Mouse (Mus musculus) midbrain, embryonic 13.5 days (tissue): Measurements from ENCODE around the gene D1Ertd622e. TPM values are rescaled to one million over a fixed set of nuclear protein-coding genes. Genes with fewer than 3 reads are reported as not detected.

Experiments
- ATAC-seq: fragments of 200-750 bp; cut with Nextera tagmentation; 2 replicates; pipeline ENCODE4 v1.8.0; 2017; ENCODE audit warnings: mild to moderate bottlenecking, moderate TSS enrichment, moderate library complexity
- H3K27ac ChIP-seq: fragments of 300-500 bp; sonication (generic); 2 replicates; pipeline ENCODE4 v1.5.1; 2015; ENCODE audit warnings: inconsistent platforms, mild to moderate bottlenecking, moderate library complexity
- H3K27me3 ChIP-seq: fragments of 300-500 bp; sonication (generic); 2 replicates; pipeline ENCODE4 v1.6.1; 2015; ENCODE audit warnings: mild to moderate bottlenecking, inconsistent platforms
- H3K36me3 ChIP-seq: fragments of 300-500 bp; sonication (generic); 2 replicates; pipeline ENCODE4 v1.6.1; 2015; ENCODE audit warnings: mild to moderate bottlenecking, inconsistent platforms
- H3K4me1 ChIP-seq: fragments of 300-500 bp; sonication (generic); replicated peaks from 2 replicates; pipeline ENCODE4 v1.6.1; 2015; ENCODE audit warnings: inconsistent platforms
- H3K4me2 ChIP-seq: fragments of 300-500 bp; sonication (generic); replicated peaks from 2 replicates; pipeline ENCODE4 v1.6.1; 2015; ENCODE audit warnings: moderate library complexity, mild to moderate bottlenecking, inconsistent platforms
- H3K4me3 ChIP-seq: fragments of 300-500 bp; sonication (generic); replicated peaks from 2 replicates; pipeline ENCODE4 v1.5.1; 2015; ENCODE audit warnings: mild to moderate bottlenecking, inconsistent platforms
- H3K9ac ChIP-seq: fragments of 300-500 bp; sonication (generic); replicated peaks from 2 replicates; pipeline ENCODE4 v1.6.1; 2015; ENCODE audit warnings: mild to moderate bottlenecking, inconsistent platforms
- H3K9me3 ChIP-seq: fragments of 300-500 bp; sonication (generic); 2 replicates; pipeline ENCODE4 v1.6.1; 2016; ENCODE audit warnings: mild to moderate bottlenecking, inconsistent platforms
- whole genome bisulfite sequencing: fragments of 180-500 bp; shearing (Covaris S2); methylation state at CpG from one replicate; pipeline ENCODE4 v1.1.7; 2015; 5-methylcytosine and 5-hydroxymethylcytosine counted together
- polyA plus RNA-seq: library from polyadenylated mRNA; unstranded; fragments of >200 nt; fragmentation: Nextera tagmentation; extraction: Ambion mirVana; gene quantifications from 2 replicates; pipeline ENCODE4 v1.2.1, GENCODE M21; 2015

D1Ertd622e gene
- 51.6 and 55.5 TPM in 2 replicates for polyA plus RNA-seq

DNA sequence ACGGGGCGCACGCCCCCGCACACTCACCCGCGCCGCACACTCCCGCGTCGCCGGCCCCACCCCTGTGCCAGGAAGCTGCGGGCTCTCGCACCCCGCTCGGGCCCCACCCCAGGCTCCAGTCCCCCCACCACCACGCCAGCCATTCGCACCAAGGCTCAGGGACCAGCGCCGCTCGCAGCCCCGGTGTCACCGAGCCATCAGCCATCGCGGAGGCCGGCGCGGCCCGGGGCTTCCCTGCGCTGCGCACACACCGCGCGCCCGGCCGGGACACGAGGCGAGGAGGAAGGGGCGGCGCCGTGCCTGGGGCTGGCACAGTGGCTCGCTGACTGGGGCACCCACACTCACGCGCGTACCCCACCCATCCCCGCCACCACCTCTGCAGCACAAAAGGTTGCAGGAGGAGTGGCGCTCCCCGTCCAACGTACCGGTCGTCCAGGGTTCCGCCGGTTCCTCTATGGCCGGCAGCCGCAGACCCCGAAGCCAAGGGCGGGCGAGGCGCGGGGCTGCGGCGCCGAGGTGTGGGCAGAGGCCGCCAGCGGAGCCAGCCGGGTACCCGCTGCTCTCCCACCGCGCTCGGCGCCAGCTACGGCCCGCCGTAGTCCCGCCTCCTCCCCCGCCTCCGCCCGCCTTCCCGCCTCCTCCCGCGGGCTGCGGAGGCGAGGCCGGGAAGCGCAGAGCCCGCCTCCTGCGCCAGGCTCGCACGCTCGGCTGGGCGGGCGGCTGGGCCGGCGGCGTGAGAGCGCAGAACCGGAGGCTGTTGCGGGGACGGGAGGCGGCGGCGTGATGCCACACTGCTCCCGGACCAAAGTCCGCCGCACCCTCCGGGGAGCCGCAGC is at the start of gene D1Ertd622e:
D1Ertd622e (minus strand) TSS at position 669 of the 836 bp plus-strand sequence.
- H3K9ac ChIP-seq = peak within 1 kb of the TSS; percentile 95
- peak within 1 kb of the TSS; percentile 98 for H3K27ac ChIP-seq
- H3K36me3 ChIP-seq = no peaks in the 10 kb centered on the region
- ATAC-seq = peak; percentile 95
- H3K9me3 ChIP-seq = no peaks in the 10 kb centered on the region
- no peaks in the 10 kb centered on the region for H3K27me3 ChIP-seq
- H3K4me1 ChIP-seq = peaks cover 39% of the 10 kb centered on the region
- WGBS = under 1% methylated on average over 97 of the region's 106 CpGs
- H3K4me3 ChIP-seq = peak within 1 kb of the TSS; percentile 78
- H3K4me2 ChIP-seq = peak within 1 kb of the TSS; percentile 65

- Histone ChIP-seq H3K9me3 (no peaks in the 10 kb centered on the region), H3K27ac (no peak overlapping the region), H3K27me3 (no peaks in the 10 kb centered on the region), H3K4me1 (no peaks in the 10 kb centered on the region), H3K9ac (no peak overlapping the region), H3K36me3 (peaks cover 54% of the 10 kb centered on the region), H3K4me3 (no peak overlapping the region), H3K4me2 (no peak overlapping the region)
- 94% methylated on average over 3 of the region's 3 CpGs for WGBS
- ATAC-seq = no peak
Measured at GRCm38 (mm10) chr1:97710520-97710919, 48.6 kb upstream of the D1Ertd622e start.

- H3K27me3 ChIP-seq = no peaks in the 10 kb centered on the region
- no peak overlapping the region for H3K4me2 ChIP-seq
- no peaks in the 10 kb centered on the region for H3K9me3 ChIP-seq
- no peak overlapping the region for H3K4me3 ChIP-seq
- H3K9ac ChIP-seq = no peak overlapping the region
- ATAC-seq = no peak
- H3K36me3 ChIP-seq = peaks cover 35% of the 10 kb centered on the region
- no peak overlapping the region for H3K27ac ChIP-seq
- H3K4me1 ChIP-seq = no peaks in the 10 kb centered on the region
Measured at GRCm38 (mm10) chr1:97705389-97705788, 43.5 kb upstream of the D1Ertd622e start.

DNA sequence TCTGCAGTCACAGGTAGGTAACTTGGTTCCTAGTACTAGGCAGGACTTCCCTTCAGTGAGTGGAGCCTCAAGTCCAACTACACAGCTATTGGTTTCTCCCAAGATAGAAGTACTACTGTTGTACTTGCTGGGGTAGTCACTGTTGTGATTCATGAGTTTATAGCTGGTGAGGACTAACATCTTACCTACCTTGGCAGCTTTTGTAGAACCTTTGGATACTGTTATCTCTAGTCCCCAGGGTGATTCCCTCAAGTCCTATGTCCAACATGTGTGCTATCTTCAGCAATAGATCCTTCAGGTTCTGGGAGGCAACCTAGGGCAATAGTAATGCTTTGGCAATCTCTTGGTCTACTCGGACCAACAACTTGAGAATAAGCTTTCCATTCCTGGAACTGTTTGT is 42.8 kb upstream of the D1Ertd622e start:
- Histone ChIP-seq H3K36me3 (peaks cover 30% of the 10 kb centered on the region), H3K4me3 (no peak overlapping the region), H3K4me2 (no peak overlapping the region), H3K27ac (no peak overlapping the region), H3K4me1 (no peaks in the 10 kb centered on the region), H3K27me3 (no peaks in the 10 kb centered on the region), H3K9me3 (no peaks in the 10 kb centered on the region), H3K9ac (no peak overlapping the region)
- ATAC-seq = no peak
- WGBS = 94% methylated on average over 1 of the region's 1 CpGs

DNA sequence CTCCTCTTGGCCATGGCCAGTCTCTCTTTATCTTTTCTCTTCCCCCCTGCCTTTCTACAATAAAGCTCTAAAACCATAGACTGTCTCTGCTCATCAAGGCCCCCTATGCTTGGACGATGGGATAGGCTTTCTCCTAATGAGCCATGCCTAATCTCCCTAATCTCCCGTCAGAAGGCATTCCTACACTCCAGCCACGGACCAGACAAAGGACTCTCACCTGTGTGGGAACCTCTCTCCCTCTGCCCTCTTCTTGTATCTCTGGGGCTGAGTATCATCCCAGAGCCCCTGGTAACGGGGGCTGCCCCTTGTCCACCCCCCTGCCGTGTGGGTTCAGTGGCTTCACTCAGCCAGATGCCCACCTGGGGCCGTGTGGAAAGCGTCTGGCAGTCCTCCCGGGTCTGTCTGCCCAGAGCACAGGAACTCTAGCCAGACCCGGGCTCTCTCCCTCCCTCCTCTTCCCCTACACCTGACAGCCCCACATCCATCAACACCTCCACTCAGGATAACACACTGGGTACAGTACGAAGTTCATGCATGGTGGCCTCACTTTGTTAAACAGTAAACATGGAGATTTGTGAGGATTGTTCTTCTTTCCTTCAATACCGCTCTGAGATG is 37.2 kb upstream of the D1Ertd622e start:
- H3K9me3 ChIP-seq = 0 out of 2 replicates have a peak, but pooled peaks cover 5% of the 10 kb centered on the region
- 17% methylated on average over 11 of the region's 11 CpGs for WGBS
- H3K36me3 ChIP-seq = peaks cover 2% of the 10 kb centered on the region
- no peak overlapping the region for H3K4me3 ChIP-seq
- H3K27ac ChIP-seq = no peak overlapping the region
- ATAC-seq = peak; percentile 78
- H3K4me2 ChIP-seq = peak overlapping the region; percentile 24
- no peak overlapping the region for H3K9ac ChIP-seq
- H3K4me1 ChIP-seq = peaks cover 9% of the 10 kb centered on the region
- no peaks in the 10 kb centered on the region for H3K27me3 ChIP-seq

GRCm38 (mm10) chr1:97697273-97697672 is 35.4 kb upstream of the D1Ertd622e start:
- no peak overlapping the region for H3K9ac ChIP-seq
- H3K27me3 ChIP-seq = no peaks in the 10 kb centered on the region
- no peak overlapping the region for H3K27ac ChIP-seq
- H3K4me2 ChIP-seq = no peak overlapping the region
- no peaks in the 10 kb centered on the region for H3K36me3 ChIP-seq
- ATAC-seq = no peak
- H3K4me1 ChIP-seq = peaks cover 9% of the 10 kb centered on the region
- 0 out of 2 replicates have a peak, but pooled peaks cover 5% of the 10 kb centered on the region for H3K9me3 ChIP-seq
- no peak overlapping the region for H3K4me3 ChIP-seq
- 100% methylated on average over 1 of the region's 1 CpGs for WGBS

GRCm38 (mm10) chr1:97693825-97694224 is 32.0 kb upstream of the D1Ertd622e start:
- Histone ChIP-seq H3K4me2 (no peak overlapping the region), H3K36me3 (no peaks in the 10 kb centered on the region), H3K27ac (no peak overlapping the region), H3K9me3 (0 out of 2 replicates have a peak, but pooled peaks cover 5% of the 10 kb centered on the region), H3K4me3 (no peak overlapping the region), H3K4me1 (peaks cover 4% of the 10 kb centered on the region), H3K27me3 (no peaks in the 10 kb centered on the region), H3K9ac (no peak overlapping the region)
- ATAC-seq = no peak

DNA sequence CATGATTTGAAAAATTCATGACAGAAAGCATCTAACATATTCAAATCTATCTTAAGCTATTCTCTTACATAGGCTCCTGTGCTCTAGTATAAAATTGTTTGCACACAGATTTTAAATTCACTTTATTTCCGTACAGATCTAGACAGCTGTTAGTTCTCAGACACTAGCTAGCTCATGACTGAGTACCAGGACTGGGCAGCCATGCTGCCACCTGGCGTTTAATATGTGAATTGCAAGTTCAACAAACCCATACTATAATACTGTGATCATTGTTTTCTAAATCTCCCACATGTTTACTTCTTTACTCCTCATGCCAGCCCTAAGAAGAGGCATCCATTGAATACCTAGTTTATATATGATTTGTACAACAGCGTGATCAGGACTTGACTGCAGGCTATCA is 26.9 kb upstream of the D1Ertd622e start:
- Histone ChIP-seq H3K27me3 (no peaks in the 10 kb centered on the region), H3K4me2 (no peak overlapping the region), H3K4me3 (no peak overlapping the region), H3K27ac (no peak overlapping the region), H3K36me3 (no peaks in the 10 kb centered on the region), H3K4me1 (no peaks in the 10 kb centered on the region), H3K9me3 (no peaks in the 10 kb centered on the region), H3K9ac (no peak overlapping the region)
- WGBS = 19% methylated on average over 3 of the region's 3 CpGs
- ATAC-seq = 0 out of 2 replicates have a peak, but pooled peaks have one; percentile 67

- H3K9me3 ChIP-seq = no peaks in the 10 kb centered on the region
- 74% methylated on average over 4 of the region's 4 CpGs for WGBS
- ATAC-seq = no peak
- no peak overlapping the region for H3K4me2 ChIP-seq
- H3K4me1 ChIP-seq = 0 out of 2 replicates have a peak, but pooled peaks cover 2% of the 10 kb centered on the region
- no peak overlapping the region for H3K9ac ChIP-seq
- H3K27me3 ChIP-seq = no peaks in the 10 kb centered on the region
- no peak overlapping the region for H3K27ac ChIP-seq
- H3K36me3 ChIP-seq = no peaks in the 10 kb centered on the region
- no peak overlapping the region for H3K4me3 ChIP-seq
Measured at GRCm38 (mm10) chr1:97676526-97677177, 14.8 kb upstream of the D1Ertd622e start.

DNA sequence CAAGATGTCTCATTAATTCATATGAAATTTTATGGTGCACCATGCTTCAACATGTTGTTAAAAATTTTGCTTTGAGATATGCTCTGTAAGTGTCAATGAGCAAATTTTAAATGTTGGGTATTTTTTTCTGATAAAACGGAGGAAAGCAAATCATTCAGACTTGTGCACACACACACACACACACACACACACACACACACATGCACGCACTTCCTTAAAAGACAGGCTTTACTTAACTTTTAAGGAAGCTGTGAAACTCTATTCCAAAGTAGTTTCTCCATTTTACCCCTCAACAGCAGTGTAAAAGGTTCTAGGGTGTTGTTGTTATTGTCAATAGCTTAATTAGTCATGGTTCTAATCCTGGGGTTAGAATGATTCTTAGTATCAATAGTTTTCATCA is 14.2 kb upstream of the D1Ertd622e start:
- 0 out of 2 replicates have a peak, but pooled peaks cover 2% of the 10 kb centered on the region for H3K4me1 ChIP-seq
- no peak overlapping the region for H3K27ac ChIP-seq
- H3K4me3 ChIP-seq = no peak overlapping the region
- H3K9ac ChIP-seq = no peak overlapping the region
- H3K36me3 ChIP-seq = no peaks in the 10 kb centered on the region
- no peak for ATAC-seq
- H3K27me3 ChIP-seq = no peaks in the 10 kb centered on the region
- H3K4me2 ChIP-seq = no peak overlapping the region
- WGBS = 34% methylated on average over 2 of the region's 2 CpGs
- no peaks in the 10 kb centered on the region for H3K9me3 ChIP-seq

DNA sequence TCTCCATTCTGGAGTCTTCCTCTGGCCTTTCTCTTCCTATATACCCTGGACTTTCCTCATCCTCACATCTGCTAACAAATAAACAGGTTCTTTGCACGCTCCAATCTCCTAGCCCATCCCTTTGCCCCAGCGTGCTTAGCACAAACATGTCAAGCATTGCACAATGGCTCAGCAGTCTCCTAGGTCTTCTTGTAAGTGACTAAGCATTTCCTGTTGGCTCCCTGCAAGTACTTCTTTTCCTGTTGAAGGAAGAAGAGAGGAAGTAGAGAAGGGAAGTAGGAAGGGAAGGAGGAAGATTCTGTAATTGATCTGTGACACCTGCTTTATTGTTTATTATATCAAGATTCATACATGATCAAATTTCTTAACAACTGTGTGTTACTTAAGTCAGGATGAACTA is 11.0 kb upstream of the D1Ertd622e start:
- ATAC-seq = no peak
- WGBS = 80% methylated on average over 2 of the region's 2 CpGs
- H3K9ac ChIP-seq = no peak overlapping the region
- H3K4me2 ChIP-seq = no peak overlapping the region
- H3K27ac ChIP-seq = no peak overlapping the region
- no peak overlapping the region for H3K4me3 ChIP-seq
- H3K27me3 ChIP-seq = no peaks in the 10 kb centered on the region
- H3K4me1 ChIP-seq = 0 out of 2 replicates have a peak, but pooled peaks cover 2% of the 10 kb centered on the region
- H3K36me3 ChIP-seq = no peaks in the 10 kb centered on the region
- no peaks in the 10 kb centered on the region for H3K9me3 ChIP-seq

DNA sequence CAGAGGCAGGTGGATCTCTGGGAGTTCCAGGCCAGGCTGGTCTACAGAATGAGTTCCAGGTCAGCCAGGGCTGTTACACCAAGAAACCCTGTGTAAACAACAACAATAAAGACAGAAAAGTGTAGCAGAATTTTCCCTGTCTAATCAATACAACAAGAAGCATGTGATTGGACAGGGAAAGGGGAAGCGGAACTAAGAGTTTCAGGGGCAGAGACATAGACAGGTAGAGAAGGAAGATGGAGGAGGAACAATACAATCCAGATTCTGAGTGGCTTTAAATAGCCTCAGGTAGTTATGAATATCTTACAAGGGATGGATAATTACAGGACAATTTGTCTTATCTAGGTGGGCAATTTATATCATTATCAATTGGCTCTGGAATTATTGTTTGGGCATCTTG is 5.4 kb upstream of the D1Ertd622e start:
- no peak overlapping the region for H3K4me3 ChIP-seq
- 93% methylated on average over 1 of the region's 1 CpGs for WGBS
- ATAC-seq = no peak

More for the DNA sequence above, 5.4 kb upstream of the D1Ertd622e start:
- H3K36me3 ChIP-seq = no peaks in the 10 kb centered on the region
- peaks cover 3% of the 10 kb centered on the region; the same call in 1 of the 2 replicates for H3K4me1 ChIP-seq
- no peak overlapping the region for H3K4me2 ChIP-seq
- H3K9ac ChIP-seq = no peak overlapping the region
- no peaks in the 10 kb centered on the region for H3K9me3 ChIP-seq
- no peaks in the 10 kb centered on the region for H3K27me3 ChIP-seq
- H3K27ac ChIP-seq = no peak overlapping the region
